ENCODE assay signal across 13 mouse cellular contexts in the genomic region with DNA sequence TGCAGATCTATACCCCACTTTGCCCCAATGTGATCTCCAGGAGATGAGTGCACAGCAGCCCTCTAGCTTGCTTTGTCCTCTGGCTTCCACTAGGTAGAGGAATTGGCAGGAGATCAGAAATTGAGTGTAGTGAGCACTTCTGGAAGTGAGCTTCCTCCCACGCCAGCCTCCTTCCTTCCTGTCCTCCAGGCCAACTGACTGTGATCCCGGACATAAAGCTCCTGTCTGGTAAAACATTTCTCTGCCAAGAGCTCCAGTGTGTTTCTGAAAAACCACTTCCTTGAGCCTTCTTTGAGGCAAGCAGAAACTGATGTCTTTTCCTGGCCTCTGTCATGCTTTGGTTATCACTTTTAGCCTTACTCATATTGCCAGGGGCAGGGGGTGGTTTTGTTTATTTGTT.
DNase-seq lines count a peak whose midpoint lies in the region; ATAC-seq lines count a peak whose summit lies in the region.
"Had no signal": no experiment of that assay in that cellular context is flagged by ENCODE, and none has a peak within 500 bp of the region (broad histone marks: within the 10 kb centered on the region; RNA-seq: fewer than 3 reads in every experiment).

No protein-coding gene starts in this region.

- WGBS in forebrain, embryonic 16.5 days: 74% methylated on average over 2 of the region's 2 CpGs
- 88% methylated on average over 2 of the region's 2 CpGs for WGBS in forebrain, embryonic 10.5 days

- no peaks in the 10 kb centered on the region for H3K27me3 ChIP-seq in forebrain, embryonic 16.5 days (replicated peaks; ENCODE audit: control insufficient read depth, insufficient read depth, low read length)
- H3K27me3 ChIP-seq in forebrain, embryonic 10.5 days (ENCODE audit: poor library complexity, severe bottlenecking): no peaks in the 10 kb centered on the region
- H3K27me3 ChIP-seq: limb, embryonic 15.5 days; midbrain, embryonic 12.5 days had no signal

- H3K36me3 ChIP-seq in forebrain, embryonic 16.5 days (ENCODE audit: control insufficient read depth, insufficient read depth): no peaks in the 10 kb centered on the region
- no peaks in the 10 kb centered on the region for H3K36me3 ChIP-seq in forebrain, embryonic 10.5 days (replicated peaks)
- H3K36me3 ChIP-seq: limb, embryonic 15.5 days; midbrain, embryonic 12.5 days had no signal

- no peak overlapping the region for H3K4me2 ChIP-seq in forebrain, embryonic 16.5 days (ENCODE audit: low read length)
- H3K4me2 ChIP-seq: limb, embryonic 15.5 days; midbrain, embryonic 12.5 days had no signal

- H3K27ac ChIP-seq in forebrain, embryonic 16.5 days (ENCODE audit: low read length): no peak overlapping the region
- H3K27ac ChIP-seq in forebrain, embryonic 10.5 days: no peak overlapping the region
- H3K27ac ChIP-seq: limb, embryonic 15.5 days; midbrain, embryonic 12.5 days had no signal

- no peaks in the 10 kb centered on the region for H3K4me1 ChIP-seq in forebrain, embryonic 16.5 days (replicated peaks; ENCODE audit: control insufficient read depth, insufficient read depth, low read length)
- peaks cover 11% of the 10 kb centered on the region for H3K4me1 ChIP-seq in forebrain, embryonic 10.5 days
- H3K4me1 ChIP-seq: midbrain, embryonic 12.5 days had no signal

- no peaks in the 10 kb centered on the region for H3K9me3 ChIP-seq in forebrain, embryonic 16.5 days (ENCODE audit: control insufficient read depth, low read length)
- H3K9me3 ChIP-seq in forebrain, embryonic 10.5 days: no peaks in the 10 kb centered on the region
- H3K9me3 ChIP-seq: limb, embryonic 15.5 days; midbrain, embryonic 12.5 days had no signal

- ATAC-seq in forebrain, embryonic 16.5 days: no peak

- no peak overlapping the region for H3K9ac ChIP-seq in forebrain, embryonic 16.5 days (replicated peaks; ENCODE audit: low read depth, low read length)
- H3K9ac ChIP-seq: limb, embryonic 15.5 days; midbrain, embryonic 12.5 days had no signal

- intact Hi-C loops in heart, postnatal 25 days (cut with DNase I): no loop called here

- no peak overlapping the region for H3K4me3 ChIP-seq in forebrain, embryonic 16.5 days (replicated peaks; ENCODE audit: low read length)
- no peak overlapping the region for H3K4me3 ChIP-seq in forebrain, embryonic 10.5 days
- H3K4me3 ChIP-seq: erythroblast, embryonic 14.5 days; limb, embryonic 15.5 days; midbrain, embryonic 12.5 days had no signal

- peak; percentile 32 to 38 for DNase-seq in adrenal gland, postnatal 36 days
- DNase-seq in heart, adult 11 months: peak; percentile 97
- peak; percentile 6 for DNase-seq in heart, postnatal 25 days (ENCODE audit: low spot score)
- peak; percentile 50 to 73 for DNase-seq in kidney, postnatal 25 days
- DNase-seq in forebrain, embryonic 10.5 days (ENCODE audit: extremely low spot score, low spot score): no peak
- DNase-seq in testis, postnatal 14 days (ENCODE audit: low spot score): no peak
- DNase-seq in urinary bladder, postnatal 4 days (ENCODE audit: low spot score in 2 of 2): no peak
- DNase-seq: cerebellum, postnatal 10 days; spleen, adult 18-20 months had no signal

Comparison
In these comparisons a context has a peak if more than half of its experiments do, and no peak if none do; other contexts are left out.
1. DNase-seq: peak in adrenal gland, postnatal 36 days (2 of 2), heart, adult 11 months (single experiment), heart, postnatal 25 days (single experiment) and kidney, postnatal 25 days (2 of 2); none in forebrain, embryonic 10.5 days (single experiment), testis, postnatal 14 days (single experiment) and urinary bladder, postnatal 4 days (0 of 2).